Mouse (Mus musculus) heart, adult 8-10 months (tissue): ENCODE measurements around the gene Acat3. TPM values are rescaled to one million over a fixed set of nuclear protein-coding genes. Genes with fewer than 3 reads are reported as not detected.
"Not testable (repeated sequence)": the region's sequence is repeated elsewhere in the genome, so short reads cannot be mapped to it uniquely, and the experiment has no call there.

ENCODE experiments used
- DNase-seq: peaks from one replicate; pipeline ENCODE4 v3.0.0; 2022; ENCODE audit warnings: low spot score
- total RNA-seq, 4 experiments: library from RNA; stranded (reverse); gene quantifications; 2 replicates each; pipeline ENCODE4 v1.2.4; 2022

Gene Acat3
- total RNA-seq = under 1 TPM in 1 of 4 experiments, not detected in 3; 0.12 TPM

DNA sequence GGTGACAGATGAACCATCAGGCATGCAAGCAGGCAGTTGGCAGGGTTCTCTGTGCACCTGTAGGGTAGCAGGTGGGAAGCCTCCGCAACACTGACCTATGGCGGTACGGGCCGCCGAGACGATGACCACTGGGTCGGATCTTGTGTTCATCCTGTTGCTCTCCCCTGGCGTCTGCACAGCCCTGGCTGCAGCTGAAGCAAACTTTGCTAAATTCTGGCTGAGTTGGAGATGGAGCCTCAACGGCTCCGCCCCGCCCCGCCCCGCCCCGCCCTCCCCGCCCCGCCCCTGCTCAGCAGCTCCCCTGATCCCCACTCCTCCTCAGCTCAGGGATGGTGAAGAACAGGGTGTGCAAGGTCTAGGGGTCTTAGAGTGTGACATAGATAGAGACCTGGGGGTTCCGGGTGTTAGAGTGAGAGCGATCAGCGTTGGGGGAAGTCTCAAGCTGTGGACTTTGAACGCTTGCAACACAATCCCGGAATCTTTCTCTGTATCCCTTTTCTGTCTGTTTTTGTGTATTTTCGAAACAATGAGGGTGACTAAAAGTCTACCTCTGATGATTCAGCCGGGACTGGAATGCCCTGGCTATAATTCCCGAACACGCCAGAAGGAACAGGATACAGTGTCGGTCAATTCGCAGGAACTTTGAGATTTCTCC is at the start of gene Acat3:
TSS of gene Acat3 (minus strand) at position 450 of the 655 bp plus-strand sequence.
- no peak for DNase-seq

DNA sequence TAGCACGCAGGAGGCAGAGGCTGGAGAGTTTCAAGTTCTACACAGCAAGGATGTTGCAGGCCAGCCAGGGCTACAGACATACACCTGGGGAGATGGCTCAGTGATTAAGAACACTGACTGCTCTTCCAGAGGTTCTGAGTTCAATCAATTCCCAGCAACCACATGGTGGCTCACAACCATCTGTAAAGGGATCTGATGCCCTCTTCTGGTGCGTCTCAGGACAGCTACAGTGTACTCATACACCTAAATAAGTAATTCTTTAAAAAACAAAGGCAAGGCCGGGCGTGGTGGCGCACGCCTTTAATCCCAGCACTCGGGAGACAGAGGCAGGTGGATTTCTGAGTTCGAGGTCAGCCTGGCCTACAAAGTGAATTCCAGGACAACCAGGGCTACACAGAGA is 47.7 kb upstream of the Acat3 start:
- DNase-seq = not testable (repeated sequence)

GRCm38 (mm10) chr17:12983988-12984387 is 43.6 kb upstream of the Acat3 start:
- no peak for DNase-seq

DNA sequence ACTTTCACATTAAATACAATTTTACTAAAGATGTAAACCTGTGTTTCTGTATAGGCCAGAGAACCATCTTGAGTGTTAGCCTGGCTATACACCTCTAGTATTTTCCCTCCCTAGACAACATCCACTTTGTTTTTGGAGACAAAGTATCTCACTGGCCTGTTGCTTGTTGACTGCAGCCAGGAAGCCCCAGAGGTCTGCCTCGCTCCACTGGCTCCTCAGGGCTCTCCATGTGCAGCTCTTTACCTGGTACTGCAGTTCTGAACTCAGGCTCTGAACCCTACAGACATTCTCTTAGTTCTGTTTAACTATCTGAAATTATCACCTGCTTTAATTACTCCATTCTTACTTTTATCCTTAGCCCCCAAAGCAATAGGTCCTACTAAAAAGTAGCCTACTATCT is 38.1 kb upstream of the Acat3 start:
- DNase-seq = no peak

DNA sequence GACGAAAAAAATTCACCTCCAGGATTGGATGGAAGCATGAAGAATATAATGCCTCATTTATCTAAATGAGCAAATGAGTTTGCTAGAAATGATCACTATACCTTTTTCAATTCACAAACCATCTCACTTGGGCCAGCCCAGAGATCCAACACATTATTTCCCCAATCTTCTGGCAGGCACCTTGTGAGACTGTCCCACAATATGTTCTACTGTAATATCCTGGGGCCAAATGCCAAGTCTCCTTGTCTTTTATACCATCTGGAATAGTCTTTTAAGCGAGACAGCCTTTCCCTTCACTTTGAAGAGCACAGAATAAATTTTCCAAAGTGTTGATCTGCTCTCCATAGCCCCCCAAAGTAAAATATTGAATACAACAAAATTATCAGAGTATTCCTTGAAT is 33.5 kb upstream of the Acat3 start:
- DNase-seq = no peak

DNA sequence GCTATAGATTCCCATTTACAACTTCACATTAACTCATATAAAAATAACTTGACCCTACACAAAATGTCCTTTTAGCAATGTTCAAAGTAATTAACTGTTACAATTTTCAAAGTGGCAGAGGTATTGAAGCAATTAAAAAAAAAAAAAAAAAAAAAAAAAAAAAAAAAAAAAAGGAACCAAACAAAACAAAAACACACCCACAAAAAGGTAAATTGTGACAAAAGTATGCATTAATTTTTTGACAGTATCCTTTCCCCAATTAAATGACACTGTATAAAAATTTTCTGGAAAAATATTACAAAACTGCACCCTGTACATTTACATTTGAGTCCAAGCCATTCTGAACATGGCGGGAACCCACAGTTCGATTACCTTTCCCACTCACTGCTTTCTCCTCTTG is 26.8 kb upstream of the Acat3 start:
- no peak for DNase-seq

- DNase-seq = no peak
Observed at GRCm38 (mm10) chr17:12963476-12963875, 23.1 kb upstream of the Acat3 start.

GRCm38 (mm10) chr17:12960331-12960873 is 20.0 kb upstream of the Acat3 start, which contains the start of gene Acat2:
Gene Acat2 (minus strand): TSS chr17:12960747.
- DNase-seq = peak; percentile 92

- not testable (repeated sequence) for DNase-seq
Observed at GRCm38 (mm10) chr17:12959377-12959776, 19.0 kb upstream of the Acat3 start.

DNA sequence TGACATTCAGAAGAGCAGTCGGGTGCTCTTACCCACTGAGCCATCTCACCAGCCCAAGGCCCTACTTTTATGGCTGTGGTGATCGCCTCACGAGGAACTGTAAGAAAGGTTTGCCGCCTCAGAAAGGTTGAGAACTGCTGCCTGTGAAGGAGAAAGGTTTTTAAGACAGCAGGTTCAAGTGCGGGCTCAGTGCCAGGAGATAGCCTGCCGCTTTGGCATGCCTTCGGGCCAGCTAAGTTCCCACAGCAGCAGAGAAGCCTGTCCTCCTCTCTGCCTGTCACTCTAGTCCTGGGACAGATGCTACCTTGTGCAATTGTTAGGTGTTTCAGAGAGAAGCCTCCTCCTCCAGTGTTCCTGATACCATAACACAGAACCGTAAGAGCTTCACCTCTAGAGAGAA is 16.3 kb upstream of the Acat3 start:
- DNase-seq = no peak

DNA sequence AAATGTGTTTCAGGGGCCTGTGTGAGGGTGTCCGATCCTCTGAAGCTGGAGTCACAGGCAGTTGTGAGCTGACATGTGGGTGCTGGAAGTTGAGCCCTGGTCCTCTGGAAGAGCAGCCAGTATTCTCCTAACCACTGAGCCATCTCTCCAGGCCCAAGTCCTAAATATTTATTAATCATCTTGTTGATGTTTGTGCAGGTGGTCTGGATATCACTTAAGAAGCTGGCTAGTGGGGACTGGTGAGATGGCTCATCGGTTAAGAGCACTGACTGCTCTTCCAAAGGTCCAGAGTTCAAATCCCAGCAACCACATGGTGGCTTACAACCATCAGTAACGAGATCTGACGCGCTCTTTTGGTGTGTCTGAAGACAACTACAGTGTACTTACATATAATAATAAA is 9.3 kb upstream of the Acat3 start:
- DNase-seq = no peak

DNA sequence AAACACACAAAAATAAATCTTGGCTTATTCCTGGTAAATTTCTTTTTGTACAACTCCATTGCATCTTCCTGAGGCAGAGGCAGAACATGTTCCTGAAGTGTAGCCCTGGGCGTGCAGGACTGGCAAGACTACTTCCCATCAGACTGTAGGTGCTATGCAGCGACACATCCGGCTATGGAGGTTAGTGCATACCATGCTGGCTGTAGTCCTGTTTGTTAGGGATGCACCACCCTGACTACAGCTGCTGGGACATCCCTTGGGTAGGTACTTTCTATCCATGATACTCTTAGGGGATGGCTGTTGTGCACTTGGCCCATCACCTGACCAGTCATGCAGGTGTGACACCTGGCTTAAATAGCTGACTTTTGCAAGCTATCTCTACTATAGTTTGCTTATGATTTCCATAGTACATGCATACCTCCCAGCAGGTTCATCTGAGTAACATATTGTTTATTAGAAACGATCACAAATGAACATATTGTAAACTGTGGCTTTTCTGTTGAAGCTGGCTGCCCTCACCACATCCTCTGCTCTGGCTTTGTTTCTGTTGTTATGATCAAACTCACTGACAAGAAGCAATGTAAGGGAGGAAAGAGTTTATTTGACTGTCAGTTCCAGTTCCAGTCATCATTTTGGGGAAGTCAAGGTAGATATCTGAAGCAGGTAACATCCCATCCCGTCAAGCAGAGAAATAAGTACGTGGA is 2.2 kb upstream of the Acat3 start:
- no peak for DNase-seq

- no peak for DNase-seq
Observed at GRCm38 (mm10) chr17:12941543-12942260, 1.3 kb upstream of the Acat3 start.

GRCm38 (mm10) chr17:12939377-12940148 is 837 bp downstream of the Acat3 start:
- DNase-seq = not testable (repeated sequence)

GRCm38 (mm10) chr17:12938077-12938476 is 2.3 kb downstream of the Acat3 start:
- DNase-seq = no peak

GRCm38 (mm10) chr17:12937412-12937970 is 2.9 kb downstream of the Acat3 start:
- DNase-seq = no peak

DNA sequence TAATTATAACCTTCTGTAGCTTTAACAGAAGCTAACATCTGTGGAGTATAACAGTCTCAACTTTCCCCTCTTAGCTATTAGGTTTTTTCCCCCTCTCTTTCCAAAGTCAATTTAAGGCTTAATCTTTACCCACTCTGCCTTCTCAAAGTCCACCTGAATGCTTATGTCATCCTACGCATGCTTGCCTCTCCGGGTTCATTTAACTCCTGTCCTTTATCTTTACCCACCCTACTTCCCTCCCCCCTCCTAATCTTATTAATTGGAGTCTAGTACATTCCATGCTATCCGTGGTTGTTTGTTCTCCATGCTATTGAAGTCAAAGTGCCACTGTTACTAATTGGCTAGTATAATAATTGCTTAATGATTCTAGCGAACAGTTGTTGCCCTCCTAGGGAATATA is 4.7 kb downstream of the Acat3 start:
- DNase-seq = no peak

- DNase-seq = not testable (repeated sequence)
Observed at GRCm38 (mm10) chr17:12931576-12931975, 8.8 kb downstream of the Acat3 start.

DNA sequence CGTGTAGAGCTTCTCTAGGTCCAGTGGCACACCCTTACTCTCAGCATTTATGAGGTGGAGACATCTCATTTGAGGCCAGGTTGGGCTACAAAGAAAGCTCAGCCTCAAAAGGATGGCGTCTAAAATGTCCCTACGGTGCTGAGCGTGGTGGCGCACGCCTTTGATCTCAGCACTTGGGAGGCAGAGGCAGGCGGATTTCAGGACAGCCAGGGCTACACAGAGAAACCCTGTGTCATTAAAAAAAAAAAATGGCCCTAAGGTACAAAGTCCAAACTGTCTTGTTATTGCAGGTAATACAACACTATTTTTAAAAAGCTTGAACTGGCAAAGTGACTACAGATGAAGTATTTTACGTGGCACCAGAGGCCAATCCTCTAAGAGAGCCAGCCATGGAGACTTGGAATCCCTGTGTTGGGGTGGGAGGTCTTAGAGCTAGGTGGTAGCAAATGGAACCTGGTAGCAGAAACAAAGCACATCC is 14.7 kb downstream of the Acat3 start:
- DNase-seq = no peak

DNA sequence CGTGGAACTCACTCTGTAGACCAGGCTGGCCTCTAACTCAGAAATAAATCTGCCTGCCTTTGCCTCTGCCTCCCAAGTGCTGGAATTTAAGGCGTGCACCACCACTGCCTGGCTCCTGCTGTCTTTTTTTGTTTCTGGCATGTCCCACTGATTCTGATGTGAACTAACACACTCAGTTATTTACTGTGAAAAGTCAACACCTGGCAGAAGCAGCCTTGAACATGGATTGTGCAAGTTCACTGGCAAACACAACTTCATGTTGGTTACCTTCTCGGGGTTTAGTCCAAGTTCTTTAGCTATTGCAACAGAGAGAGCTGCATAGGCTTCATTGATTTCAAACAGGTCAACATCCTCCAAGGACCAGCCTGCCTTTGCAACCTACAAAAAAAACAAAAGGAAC is 15.4 kb downstream of the Acat3 start:
- no peak for DNase-seq

DNA sequence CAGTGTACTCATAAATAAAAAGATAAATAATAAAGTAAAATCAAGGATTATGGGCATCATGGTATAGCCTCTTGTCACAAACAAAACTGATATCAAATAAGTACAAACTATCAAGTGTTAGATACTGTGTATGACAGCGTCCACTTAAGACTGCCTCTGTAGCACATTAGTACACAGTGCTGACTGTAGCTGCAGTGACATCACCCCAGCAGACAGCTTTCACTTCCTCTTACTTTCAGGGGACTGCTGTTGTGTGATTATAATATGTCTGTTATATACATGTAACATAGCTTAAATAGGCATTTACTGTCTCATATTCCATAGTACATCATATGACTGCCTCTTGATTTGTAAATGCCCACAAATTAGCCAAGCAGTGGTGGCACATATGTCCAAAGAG is 19.3 kb downstream of the Acat3 start:
- DNase-seq = no peak
